Mouse (Mus musculus) left cerebral cortex, adult 6 months (tissue): Measurements from ENCODE around the gene Gtf3c6. TPM values are rescaled to one million over a fixed set of nuclear protein-coding genes. Genes with fewer than 3 reads are reported as not detected.

Experiments
- long read RNA-seq, 2 experiments: library from polyadenylated mRNA; unstranded; transcript quantifications; one replicate each; pipeline ENCODE4 v2.0.0; 2019 to 2020
- polyA plus RNA-seq: library from polyadenylated mRNA; unstranded; fragments of <200 nt; fragmentation: Nextera tagmentation; gene quantifications from 2 replicates; pipeline ENCODE4 v1.2.3, GENCODE M21; 2021

The Gtf3c6 gene
- 51.9 and 60.6 TPM in 2 replicates for polyA plus RNA-seq
- long read RNA-seq, experiment 1, transcript Gtf3c6-206 (6 exons, 2,526 nt): major isoform, 61 of 91 reads
- long read RNA-seq, experiment 1, transcript Gtf3c6-201 (6 exons, 887 nt): minor isoform, 14 of 91 reads
- long read RNA-seq, experiment 1, partial matches to known transcripts: 7 of 91 reads
- long read RNA-seq, experiment 1, other reads (novel, unspliced or antisense): 5 of 91 reads
- long read RNA-seq, experiment 2, transcript Gtf3c6-206 (6 exons, 2,526 nt): major isoform, 16 of 56 reads
- long read RNA-seq, experiment 2, transcript Gtf3c6-201 (6 exons, 887 nt): minor isoform, 10 of 56 reads
- long read RNA-seq, experiment 2, partial matches to known transcripts: 23 of 56 reads
- long read RNA-seq, experiment 2, other reads (novel, unspliced or antisense): 6 of 56 reads

GRCm38 (mm10) chr10:40257414-40258255 is at the start of gene Gtf3c6:
Gene Gtf3c6, minus strand, starts transcription at chr10:40258108.

GRCm38 (mm10) chr10:40302140-40302985 is 44.5 kb upstream of the Gtf3c6 start, which contains the start of gene Amd1:
Gene Amd1, minus strand, starts transcription at chr10:40302186.

GRCm38 (mm10) chr10:40246374-40247165 is 11.3 kb downstream of the Gtf3c6 start, which contains the start of gene Rpf2:
Gene Rpf2, minus strand, starts transcription at chr10:40247036.

Other genes with a start within 250 kb of the Gtf3c6 start
- 0.40 and 0.44 TPM in 2 replicates for gene Mfsd4b1, start 232.8 kb downstream of the Gtf3c6 start, polyA plus RNA-seq
- gene Slc16a10, start 115.8 kb downstream of the Gtf3c6 start, polyA plus RNA-seq: 0.33 and 0.38 TPM in 2 replicates
- gene Rpf2, start 11.1 kb downstream of the Gtf3c6 start, polyA plus RNA-seq: 31.9 and 33.0 TPM in 2 replicates
- gene Amd1, start 44.1 kb upstream of the Gtf3c6 start, polyA plus RNA-seq: 35.6 and 139 TPM in 2 replicates
- 8.1 and 8.4 TPM in 2 replicates for gene Cdk19, start 81.5 kb upstream of the Gtf3c6 start, polyA plus RNA-seq